Mouse (Mus musculus) hindbrain, postnatal 0 days (tissue): ENCODE results near the gene Pxk. TPM values are rescaled to one million over a fixed set of nuclear protein-coding genes. Genes with fewer than 3 reads are reported as not detected.

ENCODE experiments used
- ATAC-seq: fragments of 200-750 bp; cut with Nextera tagmentation; 2 replicates; pipeline ENCODE4 v1.8.0; 2017; ENCODE audit warnings: mild to moderate bottlenecking, moderate TSS enrichment, moderate library complexity
- DNase-seq: peaks from one replicate; pipeline ENCODE4 v3.0.0-alpha.2; 2015; ENCODE audit warnings: low spot score
- H3K27ac ChIP-seq: fragments of 300-500 bp; sonication (generic); 2 replicates; pipeline ENCODE4 v1.5.1; 2014; ENCODE audit warnings: mild to moderate bottlenecking
- H3K27me3 ChIP-seq: fragments of 300-500 bp; sonication (generic); 2 replicates; pipeline ENCODE4 v1.6.1; 2014; ENCODE audit warnings: low read length, mixed read lengths; ENCODE audit not compliant: insufficient read depth
- H3K36me3 ChIP-seq: fragments of 300-500 bp; sonication (generic); 2 replicates; pipeline ENCODE4 v1.6.1; 2014; ENCODE audit warnings: low read length, mixed read lengths; ENCODE audit not compliant: insufficient read depth
- H3K4me1 ChIP-seq: fragments of 300-500 bp; sonication (generic); 2 replicates; pipeline ENCODE4 v1.6.1; 2014; ENCODE audit warnings: antibody characterized with exemption, low read length, mixed read lengths; ENCODE audit not compliant: insufficient read depth
- H3K4me2 ChIP-seq: fragments of 300-500 bp; sonication (generic); 2 replicates; pipeline ENCODE4 v1.6.1; 2014; ENCODE audit warnings: low read depth, mild to moderate bottlenecking, low read length, moderate library complexity, mixed read lengths
- H3K4me3 ChIP-seq: fragments of 300-500 bp; sonication (generic); 2 replicates; pipeline ENCODE4 v1.5.1; 2014; ENCODE audit warnings: low read length
- H3K9ac ChIP-seq: fragments of 300-500 bp; sonication (generic); replicated peaks from 2 replicates; pipeline ENCODE4 v1.6.1; 2014; ENCODE audit warnings: mild to moderate bottlenecking, low read length, moderate library complexity, mixed read lengths
- H3K9me3 ChIP-seq: fragments of 300-500 bp; sonication (generic); 2 replicates; pipeline ENCODE4 v1.6.1; 2016; ENCODE audit warnings: low read length, mixed read lengths
- CTCF ChIP-seq: IDR thresholded peaks from 2 replicates; pipeline ENCODE4 v1.5.1; 2016; ENCODE audit warnings: antibody characterized with exemption, control low read depth, low read depth
- WGBS: fragments of 180-500 bp; shearing (Covaris S2); extraction: QIAGEN DNeasy Blood & Tissue Kit; methylation state at CpG from one replicate; pipeline ENCODE4 v1.1.7; 2014; 5-methylcytosine and 5-hydroxymethylcytosine counted together
- polyA plus RNA-seq: library from polyadenylated mRNA; unstranded; fragments of >200 nt; fragmentation: Nextera tagmentation; extraction: Ambion mirVana; gene quantifications from 2 replicates; pipeline ENCODE4 v1.2.1, GENCODE M21; 2015
- total RNA-seq: library from RNA; depleted of rRNA; stranded (reverse); fragments of >200 nt; gene quantifications from 2 replicates; pipeline ENCODE4 v1.2.3, GENCODE M21; 2014

Pxk gene
- total and polyA plus RNA-seq, 2 experiments from 2014 or later: 36.3 to 57.4 TPM

- H3K9ac ChIP-seq: no peak overlapping the region
- WGBS: 89% methylated on average over 2 of the region's 2 CpGs
- no peak overlapping the region for H3K4me3 ChIP-seq
- ATAC-seq (no peak), DNase-seq (no peak)
- no peak overlapping the region for H3K27ac ChIP-seq
- no peak overlapping the region for H3K4me2 ChIP-seq
- H3K36me3 ChIP-seq: no peaks in the 10 kb centered on the region
- H3K9me3 ChIP-seq: no peaks in the 10 kb centered on the region
- no peaks in the 10 kb centered on the region for H3K27me3 ChIP-seq
- H3K4me1 ChIP-seq: no peaks in the 10 kb centered on the region
- TF ChIP-seq CTCF: no peak
Observed at GRCm38 (mm10) chr14:8113616-8114015, 15.6 kb downstream of the Pxk start.

DNA sequence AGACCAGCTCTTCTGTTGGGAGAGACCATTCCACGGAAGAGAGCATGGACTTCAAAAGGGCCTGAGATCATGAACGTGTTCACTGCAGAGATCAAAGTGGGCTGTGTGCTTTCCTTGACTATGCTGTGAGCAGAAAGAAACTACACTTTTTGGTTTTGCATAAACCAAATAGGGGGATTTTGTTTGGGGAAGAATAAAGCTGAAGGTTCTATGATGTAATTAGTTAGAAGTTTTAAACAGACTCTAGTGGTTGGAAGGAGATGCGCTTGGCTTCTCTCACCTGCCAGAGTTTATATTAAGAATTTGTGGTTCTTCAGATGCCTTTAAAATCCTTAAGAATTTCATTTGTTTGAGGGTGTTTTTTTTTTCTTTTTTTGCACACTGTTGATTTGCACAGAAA is 16.3 kb downstream of the Pxk start:
- DNase-seq (no peak), ATAC-seq (no peak)
- Histone ChIP-seq H3K4me3 (no peak overlapping the region), H3K27me3 (no peaks in the 10 kb centered on the region), H3K4me2 (no peak overlapping the region), H3K9me3 (no peaks in the 10 kb centered on the region), H3K27ac (no peak overlapping the region), H3K4me1 (no peaks in the 10 kb centered on the region), H3K36me3 (no peaks in the 10 kb centered on the region), H3K9ac (no peak overlapping the region)
- WGBS: 69% methylated on average over 3 of the region's 3 CpGs
- TF ChIP-seq CTCF: no peak

GRCm38 (mm10) chr14:8114756-8115155 is 16.7 kb downstream of the Pxk start:
- Histone ChIP-seq H3K4me2 (no peak overlapping the region), H3K27ac (no peak overlapping the region), H3K4me3 (no peak overlapping the region), H3K36me3 (no peaks in the 10 kb centered on the region), H3K27me3 (no peaks in the 10 kb centered on the region), H3K9ac (no peak overlapping the region), H3K9me3 (no peaks in the 10 kb centered on the region), H3K4me1 (no peaks in the 10 kb centered on the region)
- DNase-seq (no peak), ATAC-seq (no peak)
- TF ChIP-seq CTCF: no peak
- WGBS: 91% methylated on average over 1 of the region's 1 CpGs

- no peak for TF ChIP-seq CTCF
- DNase-seq: no peak
- Histone ChIP-seq H3K9me3 (no peaks in the 10 kb centered on the region), H3K4me3 (no peak overlapping the region), H3K9ac (no peak overlapping the region), H3K27me3 (no peaks in the 10 kb centered on the region), H3K27ac (no peak overlapping the region), H3K36me3 (peaks cover 4% of the 10 kb centered on the region; the same call in 1 of the 2 replicates), H3K4me1 (no peaks in the 10 kb centered on the region), H3K4me2 (no peak overlapping the region)
- ATAC-seq: no peak
- WGBS: 76% methylated on average over 4 of the region's 4 CpGs
Observed at GRCm38 (mm10) chr14:8115772-8116171, 17.8 kb downstream of the Pxk start.

DNA sequence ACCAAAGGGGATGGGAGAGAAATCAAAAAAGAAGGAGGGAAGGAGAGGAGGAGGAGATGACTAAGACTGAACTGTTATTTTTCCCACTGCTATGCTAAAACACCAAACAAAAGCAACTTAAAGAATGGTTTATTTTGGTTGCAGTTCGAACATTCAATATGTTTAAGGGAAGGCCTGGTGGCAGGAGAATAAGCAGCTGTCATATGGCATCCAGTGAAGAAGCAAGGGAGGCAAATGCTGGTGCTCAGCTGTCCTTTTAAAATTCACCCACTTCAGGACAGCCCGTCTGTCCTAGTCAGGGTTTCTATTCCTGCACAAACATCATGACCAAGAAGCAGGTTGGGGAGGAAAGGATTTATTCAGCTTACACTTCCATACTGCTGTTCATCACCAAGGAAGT is 19.4 kb downstream of the Pxk start:
- peaks cover 4% of the 10 kb centered on the region; the same call in 1 of the 2 replicates for H3K36me3 ChIP-seq
- no peaks in the 10 kb centered on the region for H3K27me3 ChIP-seq
- 81% methylated on average over 2 of the region's 2 CpGs for WGBS
- no peaks in the 10 kb centered on the region for H3K9me3 ChIP-seq
- H3K4me3 ChIP-seq: no peak overlapping the region
- ATAC-seq: no peak
- no peak overlapping the region for H3K9ac ChIP-seq
- no peaks in the 10 kb centered on the region for H3K4me1 ChIP-seq
- no peak overlapping the region for H3K27ac ChIP-seq
- H3K4me2 ChIP-seq: no peak overlapping the region
- TF ChIP-seq CTCF: no peak
- DNase-seq: no peak

DNA sequence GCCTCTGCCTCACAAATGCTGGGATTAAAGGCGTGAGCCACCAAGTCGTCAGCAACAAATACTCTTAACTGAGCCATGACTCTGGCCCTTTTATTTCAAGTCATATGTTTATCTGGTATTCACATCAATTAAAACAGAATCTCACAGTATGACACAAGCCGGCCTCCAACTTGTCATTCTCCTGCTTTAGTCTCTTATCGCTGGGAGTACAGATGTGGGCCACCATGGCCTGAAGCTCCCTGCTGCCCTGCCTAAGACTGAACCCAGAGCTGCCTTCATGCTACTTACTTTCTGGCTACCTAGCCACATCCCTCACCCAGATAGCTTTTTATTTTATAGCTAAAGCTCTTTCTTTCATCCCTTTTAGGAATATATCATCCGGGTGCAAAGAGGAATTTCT is 21.4 kb downstream of the Pxk start:
- H3K9ac ChIP-seq: no peak overlapping the region
- no peaks in the 10 kb centered on the region for H3K4me1 ChIP-seq
- DNase-seq (no peak), ATAC-seq (no peak)
- no peak for TF ChIP-seq CTCF
- no peaks in the 10 kb centered on the region for H3K9me3 ChIP-seq
- H3K4me2 ChIP-seq: no peak overlapping the region
- 91% methylated on average over 5 of the region's 5 CpGs for WGBS
- no peaks in the 10 kb centered on the region for H3K27me3 ChIP-seq
- no peak overlapping the region for H3K4me3 ChIP-seq
- peaks cover 4% of the 10 kb centered on the region; the same call in 1 of the 2 replicates for H3K36me3 ChIP-seq
- H3K27ac ChIP-seq: no peak overlapping the region

- Histone ChIP-seq H3K9ac (no peak overlapping the region), H3K27ac (no peak overlapping the region), H3K27me3 (no peaks in the 10 kb centered on the region), H3K9me3 (no peaks in the 10 kb centered on the region), H3K4me1 (no peaks in the 10 kb centered on the region), H3K4me2 (no peak overlapping the region), H3K4me3 (no peak overlapping the region), H3K36me3 (peaks cover 4% of the 10 kb centered on the region; the same call in 1 of the 2 replicates)
- 82% methylated on average over 3 of the region's 3 CpGs for WGBS
- TF ChIP-seq CTCF: no peak
- ATAC-seq: no peak
- DNase-seq: no peak
Observed at GRCm38 (mm10) chr14:8119904-8120303, 21.9 kb downstream of the Pxk start.
